Comparison of ENCODE assay signal across 10 mouse cellular contexts in the genomic region with DNA sequence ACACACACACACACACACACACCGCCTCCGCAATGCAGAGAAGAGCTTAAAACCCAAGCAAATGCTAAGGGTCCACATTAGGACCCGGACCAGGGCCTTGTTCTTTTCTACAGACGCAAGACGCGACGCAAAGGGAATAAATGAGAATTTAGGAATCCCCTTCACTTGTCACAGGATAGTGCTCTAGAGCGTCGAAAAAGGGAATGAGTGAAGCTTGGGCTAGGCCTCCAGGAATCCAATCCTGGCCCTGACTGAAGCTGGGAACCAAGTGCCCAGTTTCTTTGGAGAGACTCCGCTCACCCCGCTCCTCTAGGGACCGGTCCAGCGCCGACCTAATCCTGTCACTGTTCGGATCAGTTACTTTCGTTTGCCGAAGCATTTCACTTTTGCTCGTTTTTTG.
DNase-seq lines count a peak whose midpoint lies in the region; ATAC-seq and TF ChIP-seq lines count a peak whose summit lies in the region.
"Had no signal": no experiment of that assay in that cellular context is flagged by ENCODE, and none has a peak within 500 bp of the region (broad histone marks: within the 10 kb centered on the region; RNA-seq: fewer than 3 reads in every experiment).

No protein-coding gene starts in this region.

- peak overlapping the region; percentile 39 for H3K4me3 ChIP-seq in heart, embryonic 13.5 days
- no peak overlapping the region for H3K4me3 ChIP-seq in ES-Bruce4 (ENCODE audit: low read depth, low read length)
- H3K4me3 ChIP-seq in forebrain, embryonic 12.5 days (replicated peaks), result peak overlapping the region; percentile 7; the same call in 1 of the 2 replicates
- H3K4me3 ChIP-seq in limb, embryonic 15.5 days, result peak overlapping the region; percentile 23

- H3K4me1 ChIP-seq in heart, embryonic 13.5 days, result no peaks in the 10 kb centered on the region
- no peaks in the 10 kb centered on the region for H3K4me1 ChIP-seq in ES-Bruce4 (ENCODE audit: control insufficient read depth, insufficient read depth, low read length)
- H3K4me1 ChIP-seq in forebrain, embryonic 12.5 days, result peaks cover 3% of the 10 kb centered on the region; the same call in 1 of the 2 replicates
- 0 out of 2 replicates have a peak, but pooled peaks cover 2% of the 10 kb centered on the region for H3K4me1 ChIP-seq in limb, embryonic 15.5 days

- no peak for TF ChIP-seq CTCF in ES-Bruce4 (IDR thresholded peaks at IDR 0.05; ENCODE audit: low read depth, low read length)

- peak overlapping the region; percentile 61 for H3K4me2 ChIP-seq in heart, embryonic 13.5 days
- H3K4me2 ChIP-seq in forebrain, embryonic 12.5 days, result peak overlapping the region; percentile 43
- peak overlapping the region; percentile 25; the same call in 1 of the 2 replicates for H3K4me2 ChIP-seq in limb, embryonic 15.5 days

- no peak overlapping the region for H3K9ac ChIP-seq in heart, embryonic 13.5 days
- 0 out of 2 replicates have a peak overlapping the region, but pooled peaks have one; percentile 16 for H3K9ac ChIP-seq in ES-Bruce4 (ENCODE audit: low read depth, poor library complexity, severe bottlenecking)
- peak overlapping the region; percentile 21 for H3K9ac ChIP-seq in forebrain, embryonic 12.5 days
- no peak overlapping the region for H3K9ac ChIP-seq in limb, embryonic 15.5 days

- H3K36me3 ChIP-seq in heart, embryonic 13.5 days, result no peaks in the 10 kb centered on the region
- no peaks in the 10 kb centered on the region for H3K36me3 ChIP-seq in ES-Bruce4 (ENCODE audit: control insufficient read depth, insufficient read depth, low read length, poor library complexity, severe bottlenecking)
- H3K36me3 ChIP-seq in forebrain, embryonic 12.5 days (replicated peaks), result no peaks in the 10 kb centered on the region
- no peaks in the 10 kb centered on the region for H3K36me3 ChIP-seq in limb, embryonic 15.5 days

- DNase-seq in heart, postnatal 14 days, result no peak
- DNase-seq in right cerebral cortex, adult 18-20 months, result no peak
- DNase-seq in spleen, postnatal 14 days (ENCODE audit: low spot score in 2 of 2), result no peak
- no peak for DNase-seq in right cerebral cortex, postnatal 4 days
- DNase-seq: adrenal gland, postnatal 25 days had no signal

- no peak overlapping the region for H3K27ac ChIP-seq in heart, embryonic 13.5 days (replicated peaks)
- no peak overlapping the region for H3K27ac ChIP-seq in ES-Bruce4 (ENCODE audit: insufficient read depth, low read length)
- peak overlapping the region; percentile 46; the same call in 1 of the 2 replicates for H3K27ac ChIP-seq in forebrain, embryonic 12.5 days
- H3K27ac ChIP-seq in limb, embryonic 15.5 days, result no peak overlapping the region

- no peaks in the 10 kb centered on the region for H3K9me3 ChIP-seq in heart, embryonic 13.5 days
- H3K9me3 ChIP-seq in ES-Bruce4 (replicated peaks; ENCODE audit: control insufficient read depth, insufficient read depth, low read length, poor library complexity, severe bottlenecking), result no peaks in the 10 kb centered on the region
- no peaks in the 10 kb centered on the region for H3K9me3 ChIP-seq in forebrain, embryonic 12.5 days
- no peaks in the 10 kb centered on the region for H3K9me3 ChIP-seq in limb, embryonic 15.5 days

- peaks cover 87% of the 10 kb centered on the region for H3K27me3 ChIP-seq in heart, embryonic 13.5 days (replicated peaks)
- peaks cover 2% of the 10 kb centered on the region; the same call in 1 of the 2 replicates for H3K27me3 ChIP-seq in ES-Bruce4 (ENCODE audit: control insufficient read depth, insufficient read depth, low read length, poor library complexity, severe bottlenecking)
- H3K27me3 ChIP-seq in forebrain, embryonic 12.5 days, result peaks cover 22% of the 10 kb centered on the region
- H3K27me3 ChIP-seq in limb, embryonic 15.5 days, result peaks cover 48% of the 10 kb centered on the region
- H3K27me3 ChIP-seq: CH12.LX had no signal

- intact Hi-C loops in heart, postnatal 14 days (cut with DNase I), result loop anchor here (10.0 kb wide), 1 partner anchor 574 kb away; no protein-coding TSS in a partner anchor

- TF ChIP-seq EP300 in ES-Bruce4 (IDR thresholded peaks at IDR 0.05; ENCODE audit: insufficient read depth, low read depth, low read length), result no peak

- ATAC-seq in heart, embryonic 13.5 days (ENCODE audit: extremely low read depth, insufficient number of reproducible peaks, low FRiP score, low TSS enrichment), result no peak
- ATAC-seq in forebrain, embryonic 12.5 days (ENCODE audit: low FRiP score), result no peak
- no peak for ATAC-seq in limb, embryonic 15.5 days (ENCODE audit: insufficient number of reproducible peaks, low FRiP score, low TSS enrichment, low read depth)

- WGBS in heart, embryonic 13.5 days, result 17% methylated on average over 18 of the region's 18 CpGs
- 26% methylated on average over 18 of the region's 18 CpGs for WGBS in forebrain, embryonic 12.5 days
- 29% methylated on average over 18 of the region's 18 CpGs for WGBS in limb, embryonic 15.5 days

- no peak for TF ChIP-seq POLR2A in ES-Bruce4 (IDR thresholded peaks at IDR 0.05; ENCODE audit: insufficient read depth, low read length)

Comparison
In these comparisons a context has a peak if more than half of its experiments do, and no peak if none do; other contexts are left out.
1. H3K9ac ChIP-seq: peak in ES-Bruce4 (single experiment) and forebrain, embryonic 12.5 days (single experiment); none in heart, embryonic 13.5 days (single experiment) and limb, embryonic 15.5 days (single experiment).
2. Peak in every context shown above with its lines, with median percentiles within 50 percentile points of each other: H3K4me2 ChIP-seq.